Mouse (Mus musculus): ENCODE data around the gene Rab36. TPM values are rescaled to one million over a fixed set of nuclear protein-coding genes. Genes with fewer than 3 reads are reported as not detected.

Gene Rab36
- total RNA-seq, 1 experiment from 2014 or later: 1.2 TPM

- no peak for ATAC-seq (replicated peaks; ENCODE audit: insufficient number of reproducible peaks, low FRiP score, low TSS enrichment, poor library complexity, severe bottlenecking)
Observed at GRCm38 (mm10) chr10:75100298-75100697, 63.4 kb downstream of the Rab36 start.

GRCm38 (mm10) chr10:75103502-75103901 lies 66.6 kb downstream of the Rab36 start:
- ATAC-seq (replicated peaks; ENCODE audit: insufficient number of reproducible peaks, low FRiP score, low TSS enrichment, poor library complexity, severe bottlenecking): no peak

Other genes with a start within 250 kb of the Rab36 start
- 0.19 to 4.5 TPM in 2 of 3 replicates, not detected in the other for gene Gnaz, start 69.9 kb upstream of the Rab36 start, total RNA-seq (2017)
- not detected in 3 replicates for gene Rsph14, start 4.5 kb upstream of the Rab36 start, total RNA-seq (2017)
- gene Bcr, start 23.5 kb downstream of the Rab36 start, total RNA-seq (2017): 7.1 to 13.3 TPM (median 13.1 TPM) in 3 replicates
- 34.2 to 50.5 TPM (median 34.5 TPM) in 3 replicates for gene Specc1l, start 175.0 kb downstream of the Rab36 start, total RNA-seq (2017)